Mouse (Mus musculus) T-cell, adult 2 months (primary cell): ENCODE results near the gene Pla2g3.

Experiments
- DNase-seq: peaks from one replicate; pipeline ENCODE4 v3.0.0; 2022; ENCODE audit warnings: low spot score

The Pla2g3 gene

DNA sequence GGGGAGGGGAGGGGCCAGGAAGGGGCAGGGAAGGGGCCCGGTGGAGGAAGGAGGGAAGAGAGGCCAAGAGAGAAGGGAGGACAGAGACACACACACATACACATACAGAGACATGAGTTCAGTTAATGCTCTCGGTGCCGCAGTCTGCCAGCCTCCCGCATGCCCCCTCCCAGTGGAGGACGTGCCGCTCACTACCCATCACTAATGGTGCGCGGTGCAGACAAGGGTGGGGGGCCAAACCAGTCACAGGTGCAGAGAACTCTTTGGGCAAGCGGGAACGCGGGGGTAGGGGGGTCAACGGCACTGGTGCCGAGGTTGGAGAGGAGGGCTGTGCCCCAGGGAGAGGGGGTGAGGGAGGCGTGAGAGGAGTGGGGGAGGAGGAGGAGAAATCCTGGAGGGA, 32.8 kb downstream of the Pla2g3 start:
- no peak for DNase-seq

DNA sequence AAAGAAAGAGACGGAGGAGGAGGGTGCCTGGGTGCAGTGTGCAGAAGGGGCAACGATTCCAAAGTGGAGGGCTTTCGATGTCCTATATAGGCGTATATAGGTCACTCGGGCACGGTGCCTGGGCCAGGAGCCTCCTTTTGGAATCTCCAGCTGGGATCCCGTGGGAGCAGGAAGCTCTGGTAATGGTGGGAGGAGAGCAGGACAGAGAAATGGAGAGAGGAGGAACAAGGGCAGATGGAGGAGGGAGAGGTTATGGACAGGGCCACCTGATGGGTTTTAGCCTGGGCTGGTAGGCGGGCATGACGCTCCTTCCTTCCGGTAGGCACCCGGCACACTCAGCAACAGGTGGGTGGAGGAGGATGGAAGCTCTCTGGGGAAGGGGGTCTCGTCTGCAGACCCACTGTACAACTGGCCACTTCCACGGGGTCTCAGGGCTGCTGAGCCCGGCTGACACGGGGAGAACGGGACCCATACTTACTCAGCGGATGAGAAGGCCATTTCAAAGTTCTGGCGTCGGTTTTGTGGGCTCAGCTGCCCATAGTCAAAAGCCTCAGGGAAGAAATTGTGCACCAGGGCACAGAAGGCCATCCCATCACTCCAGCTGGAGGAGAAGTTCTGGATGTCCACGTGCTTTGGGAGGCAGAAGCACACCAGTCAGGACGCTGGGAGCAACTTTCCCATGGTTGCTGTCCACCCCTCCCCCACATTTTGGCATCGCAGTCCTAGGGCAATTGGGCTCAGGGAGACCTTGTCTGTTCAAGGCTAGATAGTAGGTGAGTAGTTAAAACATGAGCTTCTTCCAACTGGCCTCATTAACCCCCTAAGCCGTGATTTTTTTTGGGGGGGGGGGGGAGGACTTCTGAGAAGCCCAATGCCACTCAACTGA, 33.5 kb downstream of the Pla2g3 start:
- no peak for DNase-seq

- DNase-seq, result no peak
Measured at GRCm38 (mm10) chr11:3522285-3523000, 34.4 kb downstream of the Pla2g3 start.

GRCm38 (mm10) chr11:3523840-3524582, 35.9 kb downstream of the Pla2g3 start:
- no peak for DNase-seq

DNA sequence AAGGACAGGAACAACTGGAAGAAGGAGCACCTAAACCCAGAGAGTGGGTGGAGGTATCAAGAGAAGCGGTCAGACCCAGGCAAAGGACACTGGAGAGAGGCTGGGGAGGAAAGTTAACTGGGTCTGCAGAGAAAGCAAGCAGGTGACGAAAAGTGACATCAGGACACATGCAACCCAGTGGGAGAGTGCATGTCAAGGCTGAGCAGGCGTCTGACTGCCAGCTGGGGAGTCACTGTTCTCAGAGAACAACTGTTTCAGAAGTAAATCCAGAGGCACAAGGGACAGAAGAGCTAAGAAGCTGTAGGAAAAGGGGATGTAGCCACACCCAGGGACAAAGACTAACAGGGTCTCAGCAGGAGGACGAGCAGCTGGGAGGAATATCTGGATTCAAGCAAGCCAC, 37.5 kb downstream of the Pla2g3 start:
- no peak for DNase-seq

GRCm38 (mm10) chr11:3526207-3526606, 38.1 kb downstream of the Pla2g3 start:
- no peak for DNase-seq

GRCm38 (mm10) chr11:3526979-3527738, 39.1 kb downstream of the Pla2g3 start:
- DNase-seq, result no peak

DNA sequence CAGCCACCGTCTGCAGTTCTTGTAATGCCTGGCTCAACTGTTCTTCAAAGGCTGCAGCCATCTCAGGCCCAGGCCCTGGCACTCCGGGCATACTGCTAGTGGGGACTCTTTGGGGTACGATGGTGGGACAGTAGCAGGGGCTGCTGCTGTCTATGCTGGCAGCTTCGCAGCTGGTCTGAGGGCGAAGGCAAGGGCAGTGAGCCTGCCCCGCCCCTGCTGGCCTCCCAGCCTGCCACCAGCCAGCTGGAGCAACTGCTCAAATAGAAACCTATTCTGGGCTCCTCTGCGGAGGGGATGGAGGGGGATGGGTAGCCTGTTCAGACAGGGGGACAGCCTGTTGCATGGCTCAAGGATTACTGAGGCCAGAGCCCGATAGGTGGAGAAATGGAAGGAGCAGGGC, 39.7 kb downstream of the Pla2g3 start:
- DNase-seq, result no peak

- no peak for DNase-seq
Measured at GRCm38 (mm10) chr11:3528208-3528607, 40.1 kb downstream of the Pla2g3 start.

DNA sequence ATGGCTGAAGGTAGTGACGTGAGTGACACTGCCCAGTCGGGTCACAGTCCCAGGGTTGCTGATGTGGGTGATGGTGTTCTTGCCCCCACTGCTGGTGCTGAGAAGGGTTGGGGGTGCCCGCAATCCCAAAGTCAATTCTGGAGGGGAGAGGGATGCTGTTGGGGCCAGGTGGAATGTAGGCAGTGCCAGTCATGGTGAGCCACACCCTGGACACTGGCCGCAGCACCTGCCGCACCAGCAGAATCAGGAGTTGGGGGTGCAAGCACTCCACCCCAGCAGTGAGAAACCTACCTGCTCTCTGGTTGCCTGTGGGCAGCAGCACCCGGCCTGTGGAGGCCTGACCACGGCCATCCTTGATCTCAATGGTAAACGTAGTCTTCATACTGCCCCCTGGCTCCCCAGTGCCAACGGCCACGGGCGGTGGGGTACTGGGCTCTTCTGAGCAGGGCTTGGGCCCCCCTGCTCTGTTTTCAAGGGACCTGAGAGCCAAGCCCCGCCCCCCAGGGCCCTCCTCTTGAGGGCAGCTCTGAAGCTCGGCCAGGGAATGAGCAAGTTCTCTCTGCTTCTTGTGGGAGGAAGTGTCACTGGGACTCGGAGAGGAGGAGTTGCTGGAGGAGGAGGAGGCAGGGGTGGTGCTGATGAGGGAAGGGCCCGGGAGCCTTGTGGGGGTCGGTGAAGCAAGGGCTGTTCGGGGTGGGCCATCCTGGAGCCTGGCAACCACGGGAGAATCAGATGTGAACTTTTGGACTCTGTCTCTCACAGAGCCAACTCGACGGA, 41.6 kb downstream of the Pla2g3 start:
- no peak for DNase-seq

DNA sequence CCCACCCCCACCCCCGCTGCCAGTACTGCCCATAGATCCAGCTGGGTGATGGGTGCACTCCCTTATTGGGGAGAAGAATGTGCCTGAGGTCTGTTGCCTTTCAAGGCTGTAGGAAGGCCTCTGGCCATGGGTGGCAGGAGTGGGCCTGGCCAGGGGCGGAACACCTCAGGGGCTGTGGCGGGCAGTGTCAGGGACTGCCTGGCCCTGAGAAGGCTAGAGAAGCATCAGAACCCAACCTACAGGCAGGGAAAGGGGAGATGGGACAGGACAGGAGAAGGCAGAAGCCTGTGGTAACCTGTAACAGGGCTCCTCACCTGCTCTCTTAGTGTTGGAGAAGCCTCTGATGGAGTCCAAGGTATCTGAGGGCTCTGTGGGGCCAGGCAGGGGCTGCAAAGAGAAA, 42.6 kb downstream of the Pla2g3 start:
- no peak for DNase-seq

- DNase-seq, result no peak
Measured at GRCm38 (mm10) chr11:3531634-3532033, 43.5 kb downstream of the Pla2g3 start.

- no peak for DNase-seq
Measured at GRCm38 (mm10) chr11:3532101-3532931, 44.2 kb downstream of the Pla2g3 start.

DNA sequence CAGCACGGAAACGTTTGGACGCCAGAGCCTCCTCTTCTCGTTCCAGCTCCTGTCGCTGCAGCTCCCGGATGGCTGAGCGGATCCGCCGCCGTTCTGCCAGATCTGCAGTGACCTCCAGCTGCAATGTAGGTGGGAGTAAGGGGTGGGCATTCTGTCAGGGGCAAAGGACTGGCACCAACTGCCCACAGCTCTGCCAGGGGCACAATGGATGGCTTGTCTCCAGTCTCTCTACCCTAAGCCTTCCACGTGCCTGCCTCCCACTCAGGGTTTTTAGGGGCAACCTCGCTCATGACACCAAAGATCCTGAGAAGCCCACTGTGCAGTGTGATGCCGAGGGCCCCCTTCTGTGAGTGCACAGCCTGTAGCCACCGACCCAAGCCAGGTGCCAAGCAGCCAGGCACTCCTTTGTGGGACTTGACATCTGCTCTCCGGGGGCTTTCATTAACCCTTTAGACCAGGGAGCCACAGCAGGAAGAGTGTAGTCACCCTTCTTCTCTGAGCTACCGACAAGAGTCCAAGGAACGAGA, 45.4 kb downstream of the Pla2g3 start:
- DNase-seq, result no peak

DNA sequence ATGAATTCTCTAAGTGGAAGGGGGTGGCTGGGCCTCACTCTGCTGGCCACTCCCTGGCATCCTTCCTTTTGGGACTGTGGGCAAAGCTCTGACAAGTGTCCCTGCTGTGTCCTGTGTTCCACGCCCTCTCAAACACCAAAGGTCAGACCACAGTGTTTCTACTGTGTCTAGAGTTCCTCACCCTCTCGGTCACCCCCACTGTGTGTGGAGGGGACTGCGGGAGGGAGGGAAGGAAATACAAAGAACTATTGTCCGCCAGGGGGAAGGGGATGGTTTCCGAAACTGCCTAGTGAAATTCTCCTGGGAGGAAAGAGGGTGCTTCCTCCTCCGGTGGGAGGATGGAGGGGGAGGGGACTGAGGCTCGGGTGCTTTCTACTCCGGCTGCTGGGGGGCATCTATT, 46.9 kb downstream of the Pla2g3 start:
- DNase-seq, result no peak

GRCm38 (mm10) chr11:3535406-3535986, 47.4 kb downstream of the Pla2g3 start:
- peak; percentile 91 for DNase-seq

GRCm38 (mm10) chr11:3536082-3536481, 48.0 kb downstream of the Pla2g3 start:
- no peak for DNase-seq

- DNase-seq, result no peak
Measured at GRCm38 (mm10) chr11:3536745-3537333, 48.8 kb downstream of the Pla2g3 start.

DNA sequence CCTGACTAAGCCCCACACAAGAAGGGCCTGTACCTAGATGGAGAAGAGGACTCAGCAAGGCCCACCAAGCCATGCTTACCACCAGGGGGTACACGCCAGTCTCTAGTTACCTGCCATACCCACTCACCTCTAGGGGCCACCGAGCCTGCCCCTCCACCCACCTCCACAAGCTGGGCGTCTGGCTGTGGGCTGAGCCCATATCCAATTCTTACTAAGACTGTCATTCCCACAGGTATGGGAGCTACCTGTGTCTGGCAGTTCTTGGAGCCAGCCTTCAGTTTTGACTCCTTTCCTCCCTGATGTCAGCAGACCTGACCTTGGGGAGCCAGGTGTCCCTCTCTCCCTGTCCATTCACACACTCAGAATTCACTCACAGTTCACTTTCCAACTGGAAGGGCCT, 49.6 kb downstream of the Pla2g3 start:
- no peak for DNase-seq
